Mouse (Mus musculus) liver, postnatal 0 days (tissue): ENCODE results near the gene Kcnq5.

Experiments used
- CTCF ChIP-seq: sonication (generic); IDR thresholded peaks from 2 replicates; pipeline ENCODE4 v1.5.1; 2016; ENCODE audit warnings: antibody characterized with exemption, low read depth
- EP300 ChIP-seq: IDR thresholded peaks from 2 replicates; pipeline ENCODE4 v1.6.1; 2016; ENCODE audit warnings: antibody characterized with exemption, low read depth, mild to moderate bottlenecking

- TF ChIP-seq CTCF: no peak
- no peak for TF ChIP-seq EP300
Observed at GRCm38 (mm10) chr1:21499815-21500534, 461.8 kb downstream of the Kcnq5 start.
